Mouse (Mus musculus) forebrain, embryonic 14.5 days (tissue): ENCODE data around the gene Tbc1d14. TPM values are rescaled to one million over a fixed set of nuclear protein-coding genes. Genes with fewer than 3 reads are reported as not detected.

Experiments used
- polyA plus RNA-seq: library from polyadenylated mRNA; unstranded; fragments of >200 nt; fragmentation: Nextera tagmentation; extraction: Ambion mirVana; gene quantifications from 2 replicates; pipeline ENCODE4 v1.2.1, GENCODE M21; 2014

Gene Tbc1d14
- polyA plus RNA-seq, 1 experiment from 2014 or later, result 92.7 TPM

Other genes with a start within 250 kb of the Tbc1d14 start
- 5.1 and 6.6 TPM in 2 replicates for gene Sorcs2, start 195.1 kb downstream of the Tbc1d14 start, polyA plus RNA-seq
- 53.8 and 58.5 TPM in 2 replicates for gene Grpel1, start 128.3 kb downstream of the Tbc1d14 start, polyA plus RNA-seq
- 4.8 and 5.3 TPM in 2 replicates for gene Tada2b, start 109.0 kb downstream of the Tbc1d14 start, polyA plus RNA-seq
- gene Ccdc96, start 108.7 kb downstream of the Tbc1d14 start, polyA plus RNA-seq, result 2.5 and 2.8 TPM in 2 replicates
- gene D5Ertd579e, start 102.7 kb upstream of the Tbc1d14 start, polyA plus RNA-seq, result 30.2 and 38.6 TPM in 2 replicates
- 23.9 and 27.7 TPM in 2 replicates for gene Bloc1s4, start 155.4 kb upstream of the Tbc1d14 start, polyA plus RNA-seq
- 394 and 418 TPM in 2 replicates for gene Mrfap1, start 203.5 kb upstream of the Tbc1d14 start, polyA plus RNA-seq
- 5.7 and 7.4 TPM in 2 replicates for gene Man2b2, start 237.4 kb upstream of the Tbc1d14 start, polyA plus RNA-seq